Mouse (Mus musculus) midbrain, embryonic 14.5 days (tissue): ENCODE results near the gene Ptpdc1. TPM values are rescaled to one million over a fixed set of nuclear protein-coding genes. Genes with fewer than 3 reads are reported as not detected.
A peak's percentile ranks its signal among the peaks of the same experiment; 100 is the strongest.

Source experiments
- ATAC-seq: fragments of 200-750 bp; cut with Nextera tagmentation; 2 replicates; pipeline ENCODE4 v1.8.0; 2017; ENCODE audit warnings: moderate number of reproducible peaks, moderate library complexity; ENCODE audit not compliant: low FRiP score, low TSS enrichment
- DNase-seq: peaks from one replicate; pipeline ENCODE4 v3.0.0-alpha.2; 2015
- H3K27ac ChIP-seq: fragments of 300-500 bp; sonication (generic); replicated peaks from 2 replicates; pipeline ENCODE4 v1.5.1; 2014; ENCODE audit warnings: mild to moderate bottlenecking, low read depth, low read length, moderate library complexity
- H3K27me3 ChIP-seq: fragments of 300-500 bp; sonication (generic); 2 replicates; pipeline ENCODE4 v1.6.1; 2014; ENCODE audit warnings: low read length, control low read depth, mixed read lengths; ENCODE audit not compliant: control insufficient read depth, insufficient read depth
- H3K36me3 ChIP-seq: fragments of 300-500 bp; sonication (generic); 2 replicates; pipeline ENCODE4 v1.6.1; 2014; ENCODE audit warnings: low read length, control low read depth; ENCODE audit not compliant: control insufficient read depth, insufficient read depth
- H3K4me1 ChIP-seq: fragments of 300-500 bp; sonication (generic); 2 replicates; pipeline ENCODE4 v1.6.1; 2014; ENCODE audit warnings: mild to moderate bottlenecking, antibody characterized with exemption, low read length, control low read depth; ENCODE audit not compliant: control insufficient read depth, insufficient read depth
- H3K4me2 ChIP-seq: fragments of 300-500 bp; sonication (generic); 2 replicates; pipeline ENCODE4 v1.6.1; 2014; ENCODE audit warnings: mild to moderate bottlenecking, low read length, moderate library complexity
- H3K4me3 ChIP-seq: fragments of 300-500 bp; sonication (generic); replicated peaks from 2 replicates; pipeline ENCODE4 v1.5.1; 2014; ENCODE audit warnings: low read depth, low read length
- H3K9ac ChIP-seq: fragments of 300-500 bp; sonication (generic); replicated peaks from 2 replicates; pipeline ENCODE4 v1.6.1; 2014; ENCODE audit warnings: mild to moderate bottlenecking, low read length, moderate library complexity
- H3K9me3 ChIP-seq: fragments of 300-500 bp; sonication (generic); 2 replicates; pipeline ENCODE4 v1.6.1; 2016; ENCODE audit warnings: low read length, control low read depth, mixed read lengths; ENCODE audit not compliant: control insufficient read depth
- WGBS: fragments of 180-500 bp; shearing (Covaris S2); extraction: QIAGEN DNeasy Blood & Tissue Kit; methylation state at CpG from one replicate; pipeline ENCODE4 v1.1.7; 2014; 5-methylcytosine and 5-hydroxymethylcytosine counted together
- polyA plus RNA-seq: library from polyadenylated mRNA; unstranded; fragments of >200 nt; fragmentation: Nextera tagmentation; extraction: Ambion mirVana; gene quantifications from 2 replicates; pipeline ENCODE4 v1.2.1, GENCODE M21; 2014

Gene Ptpdc1
- polyA plus RNA-seq, 1 experiment from 2014 or later = 20.0 TPM

DNA sequence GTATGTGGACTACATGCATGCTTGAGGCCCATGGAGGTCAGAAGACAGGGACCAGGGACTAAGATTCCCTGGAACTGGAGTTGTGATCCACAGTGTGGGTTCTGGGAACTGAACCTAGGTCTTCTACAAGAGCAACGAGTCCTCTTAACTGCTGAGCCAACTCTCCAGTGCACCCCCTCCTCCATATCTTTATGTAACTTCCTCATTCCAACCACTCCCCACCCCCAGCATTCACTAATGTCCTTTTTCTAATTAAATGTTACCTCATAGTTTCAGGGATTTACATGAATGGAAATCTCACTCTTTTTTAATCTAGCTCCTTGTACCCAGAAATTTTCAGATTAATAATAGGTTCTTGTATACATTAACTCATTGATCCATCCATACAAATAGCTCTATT is 69.5 kb downstream of the Ptpdc1 start:
- Histone ChIP-seq H3K36me3 (no peaks in the 10 kb centered on the region), H3K9me3 (no peaks in the 10 kb centered on the region), H3K9ac (no peak overlapping the region), H3K27ac (no peak overlapping the region), H3K4me1 (peaks cover 6% of the 10 kb centered on the region; the same call in 1 of the 2 replicates), H3K27me3 (no peaks in the 10 kb centered on the region), H3K4me3 (no peak overlapping the region), H3K4me2 (no peak overlapping the region)
- DNase-seq (no peak), ATAC-seq (no peak)
- 93% methylated on average over 1 of the region's 1 CpGs for WGBS

- no peak for ATAC-seq
- no peak for DNase-seq
- no peak overlapping the region for H3K4me2 ChIP-seq
- H3K9me3 ChIP-seq = no peaks in the 10 kb centered on the region
- H3K27me3 ChIP-seq = no peaks in the 10 kb centered on the region
- peaks cover 6% of the 10 kb centered on the region; the same call in 1 of the 2 replicates for H3K4me1 ChIP-seq
- WGBS = 93% methylated on average over 1 of the region's 1 CpGs
- no peak overlapping the region for H3K9ac ChIP-seq
- H3K4me3 ChIP-seq = no peak overlapping the region
- H3K36me3 ChIP-seq = no peaks in the 10 kb centered on the region
- no peak overlapping the region for H3K27ac ChIP-seq
Measured at GRCm38 (mm10) chr13:48554552-48554951, 70.9 kb downstream of the Ptpdc1 start.

- H3K4me1 ChIP-seq = peaks cover 6% of the 10 kb centered on the region; the same call in 1 of the 2 replicates
- H3K9ac ChIP-seq = no peak overlapping the region
- no peak for ATAC-seq
- H3K27ac ChIP-seq = no peak overlapping the region
- H3K36me3 ChIP-seq = no peaks in the 10 kb centered on the region
- 60% methylated on average over 5 of the region's 5 CpGs for WGBS
- no peak overlapping the region for H3K4me3 ChIP-seq
- no peak overlapping the region for H3K4me2 ChIP-seq
- H3K9me3 ChIP-seq = no peaks in the 10 kb centered on the region
- DNase-seq = peak; percentile 55
- no peaks in the 10 kb centered on the region for H3K27me3 ChIP-seq
Measured at GRCm38 (mm10) chr13:48553511-48553910, 72.0 kb downstream of the Ptpdc1 start.

- ATAC-seq (peak; percentile 69; the same call in 1 of the 2 replicates), DNase-seq (peak; percentile 80)
- H3K9me3 ChIP-seq = no peaks in the 10 kb centered on the region
- WGBS = 76% methylated on average over 21 of the region's 21 CpGs
- peak overlapping the region; percentile 78 for H3K27ac ChIP-seq
- no peak overlapping the region for H3K9ac ChIP-seq
- no peaks in the 10 kb centered on the region for H3K36me3 ChIP-seq
- no peak overlapping the region for H3K4me3 ChIP-seq
- no peaks in the 10 kb centered on the region for H3K27me3 ChIP-seq
- peaks cover 6% of the 10 kb centered on the region; the same call in 1 of the 2 replicates for H3K4me1 ChIP-seq
- peak overlapping the region; percentile 21 for H3K4me2 ChIP-seq
Measured at GRCm38 (mm10) chr13:48552181-48553090, 73.0 kb downstream of the Ptpdc1 start.

DNA sequence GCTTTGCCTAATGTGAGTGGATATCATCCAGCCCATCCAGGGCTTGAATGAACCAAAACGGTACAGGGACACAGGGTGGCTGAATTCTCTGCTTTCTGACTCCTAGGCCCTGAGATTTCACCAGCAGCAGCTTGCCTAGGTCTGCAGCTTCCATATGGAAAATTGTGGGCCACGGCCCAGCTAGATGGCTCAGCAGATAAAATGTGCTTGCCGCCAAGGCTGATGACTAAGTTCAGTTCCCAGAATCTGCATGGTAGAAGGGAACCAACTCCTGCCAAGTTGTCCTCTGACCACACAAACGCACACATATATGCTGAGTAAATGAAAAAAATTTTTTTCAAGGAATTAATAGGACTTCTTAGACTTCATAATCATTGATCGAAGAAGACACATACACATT is 77.2 kb downstream of the Ptpdc1 start:
- H3K4me2 ChIP-seq = no peak overlapping the region
- 93% methylated on average over 5 of the region's 5 CpGs for whole genome bisulfite sequencing
- DNase-seq = no peak
- peaks cover 21% of the 10 kb centered on the region for H3K4me1 ChIP-seq
- no peak overlapping the region for H3K27ac ChIP-seq
- no peaks in the 10 kb centered on the region for H3K27me3 ChIP-seq
- H3K9me3 ChIP-seq = no peaks in the 10 kb centered on the region
- no peak overlapping the region for H3K9ac ChIP-seq
- ATAC-seq = no peak
- H3K4me3 ChIP-seq = no peak overlapping the region
- H3K36me3 ChIP-seq = no peaks in the 10 kb centered on the region

GRCm38 (mm10) chr13:48547623-48548022 is 77.8 kb downstream of the Ptpdc1 start:
- no peak overlapping the region for H3K4me2 ChIP-seq
- H3K9ac ChIP-seq = no peak overlapping the region
- 93% methylated on average over 6 of the region's 6 CpGs for WGBS
- ATAC-seq (no peak), DNase-seq (no peak)
- peaks cover 16% of the 10 kb centered on the region for H3K4me1 ChIP-seq
- H3K36me3 ChIP-seq = no peaks in the 10 kb centered on the region
- H3K27ac ChIP-seq = no peak overlapping the region
- H3K27me3 ChIP-seq = no peaks in the 10 kb centered on the region
- H3K4me3 ChIP-seq = no peak overlapping the region
- no peaks in the 10 kb centered on the region for H3K9me3 ChIP-seq

DNA sequence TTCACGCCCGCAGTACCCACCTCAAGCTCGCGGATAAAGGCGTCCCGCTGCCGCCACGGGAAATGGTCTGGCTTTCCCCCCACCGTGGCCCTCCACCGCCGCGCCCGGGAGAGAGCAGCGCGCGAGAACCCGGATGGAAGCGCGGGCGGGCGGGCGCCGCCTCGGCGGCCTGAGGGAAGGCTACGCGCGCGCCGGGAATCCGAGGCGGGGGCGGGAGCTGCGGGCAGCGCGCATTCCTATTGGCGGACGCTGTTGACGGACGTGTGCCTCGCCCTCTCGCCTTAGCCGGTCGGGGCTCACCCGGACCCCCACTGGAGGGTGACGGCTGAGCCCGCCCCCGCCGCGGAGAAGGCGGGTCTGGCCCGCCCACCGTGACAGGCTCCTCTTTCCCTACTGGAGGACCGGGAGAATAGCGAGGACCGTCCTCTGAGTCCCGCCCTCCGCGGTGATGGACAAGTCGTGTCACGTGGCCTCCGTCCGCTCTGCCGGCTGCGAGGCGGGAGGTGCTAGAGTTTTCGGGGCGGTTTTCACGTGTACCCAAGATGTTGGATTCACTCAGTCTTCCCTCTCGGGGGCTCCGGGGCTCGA is 79.0 kb downstream of the Ptpdc1 start:
- under 1% methylated on average over 72 of the region's 72 CpGs for WGBS

DNA sequence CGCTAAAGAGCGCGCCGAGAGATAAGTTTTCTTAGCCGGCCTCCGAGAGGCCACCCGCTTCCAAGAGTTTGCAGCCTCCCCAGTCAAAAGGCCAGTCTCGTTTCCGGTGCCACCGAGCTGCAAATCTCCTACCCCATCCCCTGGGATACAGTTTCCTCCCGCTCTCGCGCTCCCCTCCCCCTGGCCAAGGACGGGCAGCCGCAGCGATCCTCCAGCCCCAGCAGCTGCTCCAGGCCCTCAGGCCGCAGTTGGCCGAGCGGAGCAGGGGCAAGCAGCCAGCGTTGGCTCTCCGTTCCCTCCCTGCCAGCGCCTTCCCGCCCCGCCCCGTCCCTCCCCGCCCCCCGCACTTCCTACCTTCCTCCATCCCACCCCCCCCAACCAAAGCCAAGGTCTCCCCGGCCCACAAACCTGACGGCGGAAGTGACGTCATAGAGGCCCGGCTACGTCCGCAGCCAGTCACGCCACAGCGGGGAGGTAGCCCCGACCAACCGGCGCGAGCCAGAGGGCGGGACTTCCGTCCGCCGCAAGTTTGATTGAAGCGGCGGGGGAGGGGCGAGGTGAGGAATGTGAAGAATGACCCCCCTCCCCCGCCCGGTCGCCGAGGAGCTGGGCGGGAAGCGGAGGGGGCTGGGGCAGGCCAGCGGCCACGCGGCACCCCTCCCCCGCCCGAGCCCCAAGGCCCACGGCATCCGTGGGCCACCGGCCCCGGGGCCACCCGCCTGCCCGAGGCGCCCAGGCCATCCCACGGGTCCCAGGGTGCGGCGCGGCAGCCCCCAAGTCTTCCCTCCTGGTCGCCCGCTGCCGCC is 79.8 kb downstream of the Ptpdc1 start:
- WGBS = under 1% methylated on average over 66 of the region's 72 CpGs
- Histone ChIP-seq H3K9ac (peak overlapping the region; percentile 97), H3K4me2 (peak overlapping the region; percentile 80), H3K27ac (peak overlapping the region; percentile 100), H3K36me3 (no peaks in the 10 kb centered on the region), H3K4me3 (peak overlapping the region; percentile 97), H3K27me3 (no peaks in the 10 kb centered on the region), H3K4me1 (peaks cover 24% of the 10 kb centered on the region), H3K9me3 (no peaks in the 10 kb centered on the region)
- peak; percentile 85 for ATAC-seq
- DNase-seq = peak; percentile 100

More for the DNA sequence above, 79.0 kb downstream of the Ptpdc1 start:
- peak overlapping the region; percentile 97 for H3K9ac ChIP-seq
- H3K9me3 ChIP-seq = no peaks in the 10 kb centered on the region
- ATAC-seq (peak; percentile 98), DNase-seq (peak; percentile 99)
- H3K4me2 ChIP-seq = peak overlapping the region; percentile 54
- H3K36me3 ChIP-seq = no peaks in the 10 kb centered on the region
- peaks cover 20% of the 10 kb centered on the region for H3K4me1 ChIP-seq
- peak overlapping the region; percentile 100 for H3K27ac ChIP-seq
- no peaks in the 10 kb centered on the region for H3K27me3 ChIP-seq
- H3K4me3 ChIP-seq = peak overlapping the region; percentile 97
